Mouse (Mus musculus): ENCODE data around the gene Birc3.

DNA sequence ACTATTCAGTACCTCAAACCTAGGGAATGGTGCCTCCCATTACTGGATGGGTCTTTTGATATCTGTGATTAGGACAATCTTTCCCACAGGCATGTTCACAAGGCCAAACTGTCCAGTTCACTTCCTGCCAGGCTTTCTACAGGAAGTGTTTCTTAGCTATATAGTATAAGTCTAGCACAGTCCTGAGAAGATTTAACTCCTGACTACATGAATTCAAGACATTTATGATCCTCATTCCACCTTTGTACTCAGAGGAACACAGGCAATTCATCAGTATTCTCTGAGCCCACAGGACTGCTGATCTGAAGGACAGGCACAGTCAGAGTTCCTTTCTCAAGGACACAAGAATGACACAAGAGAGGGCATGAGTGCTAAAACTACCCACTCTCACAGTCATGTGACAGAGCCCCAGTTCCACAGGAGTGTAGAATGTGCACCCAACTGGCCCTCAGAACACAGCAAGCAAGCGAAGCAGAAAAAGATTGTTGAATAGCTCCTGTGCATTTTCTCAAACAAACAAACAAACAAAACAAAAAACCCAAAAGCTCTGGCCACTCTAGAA is 9.4 kb upstream of the Birc3 start:
- no peak for TF ChIP-seq POLR2A (IDR thresholded peaks at IDR 0.05; ENCODE audit: insufficient read length, low read depth)
- TF ChIP-seq MAX (IDR thresholded peaks at IDR 0.05; ENCODE audit: low read depth), result no peak
- no peak for TF ChIP-seq E2F4 (IDR thresholded peaks at IDR 0.05; ENCODE audit: insufficient read depth)
- no peak for TF ChIP-seq MYOD1 (IDR thresholded peaks at IDR 0.05; ENCODE audit: control insufficient read depth in 1 of 3, insufficient read length in 2 of 3, low read depth in 2 of 3)
- TF ChIP-seq USF1 (IDR thresholded peaks at IDR 0.05; ENCODE audit: low read depth), result no peak
- TF ChIP-seq TCF12 (IDR thresholded peaks at IDR 0.05; ENCODE audit: insufficient read depth, poor library complexity, severe bottlenecking), result no peak
- TF ChIP-seq REST (IDR thresholded peaks at IDR 0.05; ENCODE audit: insufficient read depth, insufficient read length), result no peak
